Mouse (Mus musculus): Measurements from ENCODE around the gene Gatad2a.

The Gatad2a gene

DNA sequence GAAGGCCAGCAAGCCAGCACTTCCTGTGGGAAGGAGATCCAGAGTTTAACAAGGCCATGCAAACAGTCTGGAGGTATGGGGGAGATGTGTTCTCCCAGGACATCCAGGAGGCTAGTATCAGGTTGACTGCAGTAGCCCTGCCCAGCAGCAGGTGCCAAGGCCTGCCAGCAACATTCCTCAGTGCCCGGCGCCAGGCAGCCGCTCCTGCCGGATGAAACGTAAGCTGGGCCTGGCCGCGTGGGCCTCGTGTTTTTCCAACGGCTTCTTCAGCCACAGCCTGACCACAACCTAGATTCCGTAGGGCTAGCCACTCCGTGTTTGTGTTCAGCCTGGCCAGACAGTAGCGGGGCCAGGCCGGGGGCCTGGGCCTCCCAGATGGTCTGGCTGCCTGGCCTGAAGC is 121.5 kb downstream of the Gatad2a start:
- in situ Hi-C loops (cut with MboI) = no loop called here

DNA sequence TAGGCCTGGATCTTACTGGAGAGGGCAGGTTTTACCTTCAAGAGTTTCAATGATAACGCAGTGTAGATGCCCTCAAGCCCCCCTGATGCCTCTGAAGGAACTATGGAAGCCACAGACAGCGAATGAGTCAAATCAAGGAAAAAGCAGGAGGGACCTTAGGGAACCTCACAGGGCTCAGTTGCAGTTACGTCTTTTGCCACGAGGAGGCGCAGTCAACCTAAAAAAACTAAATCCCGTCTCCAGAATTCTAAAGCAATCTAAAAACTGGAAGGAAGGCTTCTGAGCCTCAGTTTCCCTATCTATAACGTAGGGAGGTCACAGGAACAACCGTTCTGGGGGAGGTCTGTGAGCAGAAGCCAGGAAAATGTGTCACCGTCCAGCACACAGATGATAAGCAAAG is 122.0 kb downstream of the Gatad2a start:
- in situ Hi-C loops (cut with MboI) = no loop called here

DNA sequence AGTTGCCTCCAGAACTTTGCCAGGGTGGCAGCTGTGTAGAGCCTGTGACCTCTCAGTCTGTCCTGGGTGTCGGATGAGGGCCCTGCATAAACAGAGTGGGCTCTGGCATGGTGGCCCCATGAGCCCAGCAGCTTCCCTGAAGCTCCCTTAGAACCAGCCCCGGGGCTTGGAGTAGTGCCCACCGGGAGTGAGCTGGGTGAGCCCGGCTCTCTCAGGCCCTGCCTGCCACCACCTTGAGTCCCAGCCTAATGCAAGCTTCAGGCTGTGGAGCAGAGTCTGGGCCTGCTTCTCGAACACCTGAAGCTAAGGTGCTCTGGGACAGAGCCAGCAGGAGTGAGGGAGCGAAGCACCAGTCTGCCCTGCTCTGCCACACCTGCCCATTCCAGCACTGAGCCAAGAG is 125.3 kb downstream of the Gatad2a start:
- in situ Hi-C loops (cut with MboI) = no loop called here

DNA sequence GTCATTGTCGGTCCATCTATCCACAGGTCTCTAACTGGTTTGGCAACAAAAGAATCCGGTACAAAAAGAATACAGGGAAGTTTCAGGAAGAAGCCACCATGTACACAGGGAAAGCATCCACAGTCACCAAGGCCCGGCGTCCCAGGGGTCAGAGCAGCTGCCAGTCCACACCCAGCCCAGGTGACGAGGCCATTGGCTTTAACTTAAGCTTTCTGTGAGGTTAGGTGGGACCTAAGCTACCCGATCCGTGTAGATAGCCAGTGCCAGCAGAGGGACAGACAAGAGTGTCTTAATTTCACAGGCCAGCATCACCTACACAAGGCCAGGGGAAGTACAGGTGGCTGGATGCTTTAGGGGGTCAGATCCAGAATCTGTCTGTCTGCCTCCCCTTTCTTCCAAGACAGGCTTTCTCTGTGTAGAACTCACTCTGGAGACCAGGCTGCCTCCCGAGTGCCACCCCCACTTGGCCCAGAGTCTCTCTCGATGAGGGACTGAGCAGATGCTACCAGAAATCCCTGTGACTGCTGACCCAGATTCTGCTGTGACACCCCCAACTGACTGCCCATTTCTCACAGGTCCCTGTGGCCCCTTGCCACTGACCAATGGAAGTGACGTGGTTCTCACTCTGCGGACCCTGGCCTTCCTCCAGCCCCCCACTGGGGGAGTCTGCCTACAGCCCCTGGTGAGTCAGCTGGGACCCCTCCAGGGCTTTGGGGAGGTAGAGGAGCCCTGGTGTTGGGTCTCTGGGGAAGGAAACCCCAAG is 126.0 kb downstream of the Gatad2a start:
- in situ Hi-C loops (cut with MboI) = no loop called here

DNA sequence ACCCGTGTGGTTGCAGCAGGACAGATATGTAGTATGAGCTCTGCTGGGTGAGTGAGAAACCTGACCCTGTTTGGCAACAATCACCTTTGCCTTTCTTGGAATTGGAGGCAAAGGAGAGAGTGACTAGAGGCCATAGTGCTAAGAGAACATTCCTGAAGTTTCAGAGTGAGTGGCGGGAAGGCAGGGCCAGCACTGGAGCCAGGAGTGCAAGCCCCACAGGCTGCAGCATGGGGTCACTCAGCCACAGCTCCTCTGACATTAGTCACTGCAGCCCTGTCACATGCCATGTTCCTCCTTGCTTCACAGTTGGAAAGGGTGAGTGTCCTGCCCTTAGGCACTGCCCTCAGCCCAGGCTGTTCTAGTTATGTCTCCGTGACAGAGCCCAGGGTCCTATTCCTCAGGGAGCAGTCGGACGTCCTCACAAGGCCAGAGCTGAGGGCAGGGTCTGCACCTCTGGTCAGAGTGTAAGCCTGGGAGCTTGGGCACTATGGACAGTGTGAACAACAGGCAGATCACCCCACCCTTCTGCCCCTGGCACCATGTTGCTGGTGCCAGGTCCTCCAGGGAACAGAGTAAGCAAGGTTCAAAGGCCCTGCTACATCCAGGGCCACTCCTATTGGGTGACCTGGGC is 128.4 kb downstream of the Gatad2a start:
- in situ Hi-C loops (cut with MboI) = no loop called here

DNA sequence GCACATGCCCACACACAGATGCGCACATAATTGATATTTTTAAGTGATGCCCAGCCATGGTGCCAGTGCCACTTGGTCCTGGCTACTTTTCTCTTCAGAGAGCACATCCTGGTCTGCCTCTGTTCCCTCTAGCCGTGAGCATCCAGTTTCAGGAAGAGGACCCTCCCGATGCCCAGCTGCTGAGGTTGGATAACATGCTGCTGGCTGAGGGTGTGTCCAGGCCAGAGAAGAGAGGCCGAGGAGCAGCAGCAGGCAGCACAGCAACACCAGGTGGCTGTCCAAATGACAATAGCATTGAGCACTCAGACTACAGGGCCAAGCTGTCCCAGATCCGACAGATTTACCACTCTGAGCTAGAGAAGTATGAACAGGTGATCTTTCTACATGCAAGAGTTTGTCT is 132.0 kb downstream of the Gatad2a start:
- in situ Hi-C loops (cut with MboI) = no loop called here

DNA sequence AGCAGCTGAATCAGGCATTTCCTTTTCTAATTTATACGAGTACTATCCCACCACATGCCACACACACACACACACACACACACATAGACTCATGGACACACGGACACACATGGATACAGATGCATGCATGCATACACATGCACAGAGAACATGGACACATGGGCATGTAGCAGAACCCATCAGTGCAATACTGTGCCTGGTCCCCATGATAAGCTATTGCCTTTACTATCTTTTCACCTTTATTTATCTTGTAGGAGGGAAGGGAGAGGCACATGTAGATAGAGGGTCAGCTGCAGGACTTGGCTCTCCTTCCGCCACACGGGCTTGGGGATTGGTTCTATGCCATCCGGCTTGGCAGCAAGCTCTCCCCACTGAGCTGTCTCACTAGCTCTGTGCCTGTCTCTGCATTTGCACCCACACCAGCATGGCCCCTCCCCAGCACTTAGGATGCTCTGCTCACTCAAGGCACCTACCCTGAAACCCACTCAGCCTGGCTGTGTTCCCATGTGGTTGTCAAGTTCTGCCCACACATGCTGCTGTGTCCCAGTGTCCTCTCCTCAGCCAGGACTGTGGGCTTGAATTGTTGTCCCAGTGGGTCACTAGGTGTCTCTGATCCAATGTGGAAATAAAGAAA is 132.7 kb downstream of the Gatad2a start:
- in situ Hi-C loops (cut with MboI) = no loop called here

DNA sequence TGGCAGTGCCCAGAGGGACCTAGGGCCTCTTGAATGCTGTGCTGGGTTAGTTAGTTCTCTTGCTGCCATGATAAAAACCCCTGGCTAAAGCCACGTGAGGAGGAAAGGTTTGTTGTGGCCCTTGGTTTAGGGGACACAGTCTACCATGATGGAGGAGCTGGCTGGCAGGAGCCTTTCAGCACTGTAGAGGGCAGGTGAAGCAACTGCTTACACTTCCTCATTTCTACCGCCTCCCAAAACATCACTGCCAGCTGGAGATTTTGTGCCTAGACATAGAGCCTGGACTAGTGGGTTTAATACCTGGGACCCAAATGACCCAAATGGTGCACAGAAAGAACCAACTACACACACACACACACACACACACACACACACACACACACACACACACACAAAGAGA is 134.9 kb downstream of the Gatad2a start:
- in situ Hi-C loops (cut with MboI) = no loop called here

DNA sequence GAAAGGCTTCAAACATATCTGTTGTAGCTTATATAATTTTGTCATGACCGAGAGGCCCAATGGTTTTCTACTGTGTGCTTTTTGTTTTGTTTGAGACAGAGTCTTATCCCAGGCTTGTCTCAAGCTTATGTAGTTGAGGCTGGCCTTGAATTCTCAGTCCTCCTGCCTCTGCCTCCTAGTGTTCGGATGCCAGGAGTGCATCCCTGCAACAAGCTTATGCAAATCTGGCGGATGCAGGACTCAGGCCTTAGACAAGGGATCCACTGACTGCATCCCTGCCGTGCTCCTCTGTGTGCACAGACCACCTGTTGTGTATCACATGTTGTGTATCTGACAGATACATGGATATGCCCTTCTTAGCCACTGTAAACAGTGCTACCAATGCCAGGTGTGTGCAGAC is 135.4 kb downstream of the Gatad2a start:
- in situ Hi-C loops (cut with MboI) = no loop called here
